Mouse (Mus musculus) heart, embryonic 15.5 days (tissue): ENCODE measurements around the gene Dnajc9. TPM values are rescaled to one million over a fixed set of nuclear protein-coding genes. Genes with fewer than 3 reads are reported as not detected.

Experiments
- ATAC-seq: fragments of 200-750 bp; cut with Nextera tagmentation; replicated peaks from 2 replicates; pipeline ENCODE4 v1.8.0; 2017; ENCODE audit warnings: low read depth, moderate TSS enrichment; ENCODE audit not compliant: insufficient number of reproducible peaks, insufficient read depth, low FRiP score
- H3K27ac ChIP-seq: fragments of 300-500 bp; sonication (generic); 2 replicates; pipeline ENCODE4 v1.5.1; 2015; ENCODE audit warnings: mild to moderate bottlenecking, inconsistent platforms
- H3K27me3 ChIP-seq: fragments of 300-500 bp; sonication (generic); 2 replicates; pipeline ENCODE4 v1.6.1; 2015; ENCODE audit warnings: inconsistent platforms
- H3K36me3 ChIP-seq: fragments of 300-500 bp; sonication (generic); 2 replicates; pipeline ENCODE4 v1.6.1; 2015; ENCODE audit warnings: mild to moderate bottlenecking, inconsistent platforms
- H3K4me1 ChIP-seq: fragments of 300-500 bp; sonication (generic); replicated peaks from 2 replicates; pipeline ENCODE4 v1.6.1; 2015; ENCODE audit warnings: inconsistent platforms
- H3K4me2 ChIP-seq: fragments of 300-500 bp; sonication (generic); 2 replicates; pipeline ENCODE4 v1.6.1; 2015; ENCODE audit warnings: inconsistent platforms, mild to moderate bottlenecking, moderate library complexity
- H3K4me3 ChIP-seq: fragments of 300-500 bp; sonication (generic); 2 replicates; pipeline ENCODE4 v1.5.1; 2015; ENCODE audit warnings: mild to moderate bottlenecking, inconsistent platforms
- H3K9ac ChIP-seq: fragments of 300-500 bp; sonication (generic); 2 replicates; pipeline ENCODE4 v1.6.1; 2015; ENCODE audit warnings: mild to moderate bottlenecking, inconsistent platforms
- H3K9me3 ChIP-seq: fragments of 300-500 bp; sonication (generic); replicated peaks from 2 replicates; pipeline ENCODE4 v1.6.1; 2016; ENCODE audit warnings: inconsistent platforms
- whole genome bisulfite sequencing: fragments of 180-500 bp; shearing (Covaris S2); methylation state at CpG from one replicate; pipeline ENCODE4 v1.1.7; 2015; ENCODE audit warnings: mixed read lengths; 5-methylcytosine and 5-hydroxymethylcytosine counted together
- polyA plus RNA-seq: library from polyadenylated mRNA; unstranded; fragments of >200 nt; fragmentation: Nextera tagmentation; extraction: Ambion mirVana; gene quantifications from 2 replicates; pipeline ENCODE4 v1.2.1, GENCODE M21; 2015

Dnajc9 gene
- polyA plus RNA-seq, 1 experiment from 2014 or later, result 89.5 TPM

- no peaks in the 10 kb centered on the region for H3K9me3 ChIP-seq
- peaks cover 8% of the 10 kb centered on the region for H3K36me3 ChIP-seq
- peak within 1 kb of the TSS; percentile 94 for H3K4me3 ChIP-seq
- WGBS, result under 1% methylated on average over 35 of the region's 42 CpGs
- peak; percentile 98 for ATAC-seq
- peaks cover 21% of the 10 kb centered on the region for H3K4me1 ChIP-seq
- no peaks in the 10 kb centered on the region for H3K27me3 ChIP-seq
- peak within 1 kb of the TSS; percentile 96 for H3K9ac ChIP-seq
- H3K4me2 ChIP-seq, result peak within 1 kb of the TSS; percentile 61
- H3K27ac ChIP-seq, result peak within 1 kb of the TSS; percentile 97
These were observed 40.6 kb downstream of the Dnajc9 start, which contains the start of the genes Ecd and Fam149b for GRCm38 (mm10) chr14:20347991-20348541. Gene Ecd (minus strand): TSS chr14:20348121. Gene Fam149b (plus strand): TSS chr14:20348162.

GRCm38 (mm10) chr14:20347441-20347990, 41.2 kb downstream of the Dnajc9 start:
- no peaks in the 10 kb centered on the region for H3K9me3 ChIP-seq
- H3K27me3 ChIP-seq, result no peaks in the 10 kb centered on the region
- peak overlapping the region; percentile 97 for H3K27ac ChIP-seq
- ATAC-seq, result peak; percentile 55
- H3K9ac ChIP-seq, result peak overlapping the region; percentile 63
- peaks cover 21% of the 10 kb centered on the region for H3K4me1 ChIP-seq
- H3K4me2 ChIP-seq, result peak overlapping the region; percentile 61
- peak overlapping the region; percentile 94 for H3K4me3 ChIP-seq
- WGBS, result 3% methylated on average over 15 of the region's 15 CpGs
- H3K36me3 ChIP-seq, result peaks cover 3% of the 10 kb centered on the region

- Histone ChIP-seq H3K27me3 (no peaks in the 10 kb centered on the region), H3K9me3 (no peaks in the 10 kb centered on the region), H3K9ac (no peak overlapping the region), H3K27ac (no peak overlapping the region), H3K4me3 (no peak overlapping the region), H3K4me2 (no peak overlapping the region), H3K36me3 (peaks cover 14% of the 10 kb centered on the region), H3K4me1 (peaks cover 21% of the 10 kb centered on the region)
- no peak for ATAC-seq
- WGBS, result 79% methylated on average over 9 of the region's 9 CpGs
These were observed 42.8 kb downstream of the Dnajc9 start for GRCm38 (mm10) chr14:20345885-20346284.

GRCm38 (mm10) chr14:20340866-20341265, 47.8 kb downstream of the Dnajc9 start:
- Histone ChIP-seq H3K4me2 (no peak overlapping the region), H3K36me3 (peaks cover 30% of the 10 kb centered on the region), H3K4me1 (peaks cover 1% of the 10 kb centered on the region; the same call in 1 of the 2 replicates), H3K9ac (no peak overlapping the region), H3K9me3 (no peaks in the 10 kb centered on the region), H3K4me3 (no peak overlapping the region), H3K27ac (no peak overlapping the region), H3K27me3 (no peaks in the 10 kb centered on the region)
- ATAC-seq, result no peak
- 73% methylated on average over 7 of the region's 7 CpGs for WGBS

- H3K9ac ChIP-seq, result no peak overlapping the region
- H3K27me3 ChIP-seq, result no peaks in the 10 kb centered on the region
- H3K36me3 ChIP-seq, result peaks cover 36% of the 10 kb centered on the region
- H3K4me1 ChIP-seq, result no peaks in the 10 kb centered on the region
- no peak for ATAC-seq
- no peak overlapping the region for H3K4me3 ChIP-seq
- H3K9me3 ChIP-seq, result no peaks in the 10 kb centered on the region
- no peak overlapping the region for H3K27ac ChIP-seq
- H3K4me2 ChIP-seq, result no peak overlapping the region
- 86% methylated on average over 8 of the region's 8 CpGs for WGBS
These were observed 48.6 kb downstream of the Dnajc9 start for GRCm38 (mm10) chr14:20340149-20340548.

- Histone ChIP-seq H3K27me3 (no peaks in the 10 kb centered on the region), H3K4me3 (no peak overlapping the region), H3K4me2 (no peak overlapping the region), H3K27ac (no peak overlapping the region), H3K9ac (no peak overlapping the region), H3K36me3 (peaks cover 41% of the 10 kb centered on the region), H3K9me3 (no peaks in the 10 kb centered on the region), H3K4me1 (no peaks in the 10 kb centered on the region)
- ATAC-seq, result no peak
- WGBS, result 93% methylated on average over 5 of the region's 5 CpGs
These were observed 49.3 kb downstream of the Dnajc9 start for GRCm38 (mm10) chr14:20339415-20339814.

Other genes with a start within 250 kb of the Dnajc9 start
- 1.8 and 4.1 TPM in 2 replicates for gene Kcnk5, start 207.1 kb downstream of the Dnajc9 start, polyA plus RNA-seq
- 0.13 and 0.44 TPM in 2 replicates for gene Kcnk16, start 119.7 kb downstream of the Dnajc9 start, polyA plus RNA-seq
- 14.4 and 14.8 TPM in 2 replicates for gene Nudt13, start 94.2 kb downstream of the Dnajc9 start, polyA plus RNA-seq
- 28.2 and 37.5 TPM in 2 replicates for gene Ecd, start 40.8 kb downstream of the Dnajc9 start, polyA plus RNA-seq
- gene Fam149b, start 40.7 kb downstream of the Dnajc9 start, polyA plus RNA-seq, result 23.1 and 27.3 TPM in 2 replicates
- gene Mrps16, start 4.7 kb upstream of the Dnajc9 start, polyA plus RNA-seq, result 88.5 and 98.2 TPM in 2 replicates
- 0.40 and 0.46 TPM in 2 replicates for gene Cfap70, start 63.3 kb upstream of the Dnajc9 start, polyA plus RNA-seq
- 40.6 and 44.8 TPM in 2 replicates for gene Anxa7, start 91.2 kb upstream of the Dnajc9 start, polyA plus RNA-seq
- 0.45 and 0.56 TPM in 2 replicates for gene Mss51, start 108.0 kb upstream of the Dnajc9 start, polyA plus RNA-seq
- gene Ppp3cb, start 157.7 kb upstream of the Dnajc9 start, polyA plus RNA-seq, result 30.6 and 34.9 TPM in 2 replicates